Mouse (Mus musculus) kidney, adult 2 months (tissue): ENCODE data around the gene Dcbld1.

Experiments
- CTCF ChIP-seq: fragments of 200-500 bp; conservative IDR thresholded peaks from 2 replicates; pipeline ENCODE4 v1.5.1; 2011; ENCODE audit warnings: low read depth, mild to moderate bottlenecking, control low read depth, low read length, moderate library complexity, mixed read lengths; ENCODE audit not compliant: insufficient read depth, insufficient read length
- POLR2A ChIP-seq: fragments of 200-500 bp; IDR thresholded peaks from one replicate; pipeline ENCODE4 v1.6.1; 2011; ENCODE audit warnings: low read depth, low read length, control low read depth

- TF ChIP-seq POLR2A (no peak), CTCF (no peak)
These were observed 55.8 kb downstream of the Dcbld1 start for GRCm38 (mm10) chr10:52289261-52289660.
